Mouse (Mus musculus) CH12.LX (cell line): Measurements from ENCODE around the gene Scarb1. TPM values are rescaled to one million over a fixed set of nuclear protein-coding genes. Genes with fewer than 3 reads are reported as not detected.

Source experiments
- DNase-seq: peaks from one replicate; pipeline ENCODE4 v3.0.0-alpha.2; 2013; ENCODE audit errors: extremely low read depth
- H3K27ac ChIP-seq: 2 replicates; pipeline ENCODE4 v1.5.1; 2012; ENCODE audit warnings: low read depth, mild to moderate bottlenecking, control low read depth, moderate library complexity; ENCODE audit not compliant: insufficient read depth
- H3K27me3 ChIP-seq: replicated peaks from 2 replicates; pipeline ENCODE3; 2012; ENCODE audit warnings: inconsistent platforms
- H3K36me3 ChIP-seq, 2 experiments: replicated peaks in 1 of 2; 2 replicates each; pipeline versions ENCODE3 to v1.6.1; 2012; ENCODE audit warnings: inconsistent platforms in 1 of 2, low read length in 1 of 2, mild to moderate bottlenecking in 1 of 2, mixed read lengths in 1 of 2, moderate library complexity in 1 of 2; ENCODE audit not compliant: control insufficient read depth in 1 of 2, insufficient read depth in 1 of 2
- H3K4me1 ChIP-seq, 2 experiments: 2 replicates each; pipeline ENCODE4 v1.6.1; 2012; ENCODE audit warnings: inconsistent platforms in 1 of 2, moderate library complexity in 1 of 2; ENCODE audit not compliant: insufficient read depth in 2 of 2, control insufficient read depth in 1 of 2
- H3K4me2 ChIP-seq: 2 replicates; pipeline ENCODE4 v1.6.1; 2012; ENCODE audit warnings: low read depth, mild to moderate bottlenecking, control low read depth; ENCODE audit not compliant: poor library complexity, insufficient read depth, severe bottlenecking
- H3K4me3 ChIP-seq, 3 experiments: fragments of 150-350 bp in 1 of 3; sonication (generic) in 1 of 3; replicated peaks in 1 of 3; 2 replicates each; pipeline versions ENCODE3 to v1.5.1; 2011 to 2012; ENCODE audit warnings: low read depth in 2 of 3, low read length in 2 of 3, mild to moderate bottlenecking in 2 of 3, moderate library complexity in 2 of 3, control low read depth in 1 of 3, improper control_type of control experiment in 1 of 3, inconsistent platforms in 1 of 3, mixed read lengths in 1 of 3; ENCODE audit not compliant: poor library complexity in 1 of 3
- H3K79me2 ChIP-seq: replicated peaks from 2 replicates; pipeline ENCODE4 v1.6.1; 2012; ENCODE audit warnings: mild to moderate bottlenecking, moderate library complexity; ENCODE audit not compliant: control insufficient read depth, poor library complexity, insufficient read depth, severe bottlenecking; ENCODE audit errors: extremely low read depth
- H3K9ac ChIP-seq: 2 replicates; pipeline ENCODE4 v1.6.1; 2012; ENCODE audit warnings: low read depth, mild to moderate bottlenecking, control low read depth, moderate library complexity; ENCODE audit not compliant: insufficient read depth
- H3K9me3 ChIP-seq: replicated peaks from 2 replicates; pipeline ENCODE3; 2012; ENCODE audit warnings: low read length, inconsistent platforms, mixed read lengths
- CHD2 ChIP-seq: IDR thresholded peaks from 2 replicates; pipeline ENCODE4 v1.6.1; 2011; ENCODE audit warnings: low read length, improper control_type of control experiment
- CTCF ChIP-seq, 2 experiments: IDR thresholded peaks in 1 of 2; conservative IDR thresholded peaks in 1 of 2; 2 replicates each; pipeline ENCODE4 v1.5.1; 2011 to 2012; ENCODE audit warnings: low read depth in 2 of 2, low read length in 2 of 2, improper control_type of control experiment in 1 of 2, inconsistent platforms in 1 of 2, mild to moderate bottlenecking in 1 of 2, moderate library complexity in 1 of 2
- EP300 ChIP-seq: IDR thresholded peaks from 2 replicates; pipeline ENCODE4 v1.6.1; 2011; ENCODE audit warnings: low read length, improper control_type of control experiment
- ETS1 ChIP-seq: conservative IDR thresholded peaks from 2 replicates; pipeline ENCODE4 v1.6.1; 2012; ENCODE audit warnings: low read depth, mild to moderate bottlenecking, inconsistent platforms, low read length, improper control_type of control experiment, moderate library complexity
- GABPA ChIP-seq: IDR thresholded peaks from 2 replicates; pipeline ENCODE4 v1.6.1; 2012; ENCODE audit warnings: low read depth, low read length, improper control_type of control experiment, inconsistent platforms; ENCODE audit not compliant: insufficient replicate concordance
- HCFC1 ChIP-seq: IDR thresholded peaks from 2 replicates; pipeline ENCODE4 v1.6.1; 2012; ENCODE audit warnings: low read depth, mild to moderate bottlenecking, inconsistent platforms, low read length, improper control_type of control experiment
- IRF4 ChIP-seq: IDR thresholded peaks from 2 replicates; pipeline ENCODE4 v1.6.1; 2014; ENCODE audit warnings: low read depth, mild to moderate bottlenecking, inconsistent platforms, low read length, improper control_type of control experiment
- JUN ChIP-seq: IDR thresholded peaks from 2 replicates; pipeline ENCODE4 v1.6.1; 2011; ENCODE audit warnings: low read depth, mild to moderate bottlenecking, low read length, improper control_type of control experiment, moderate library complexity; ENCODE audit not compliant: insufficient read depth
- KAT2A ChIP-seq: IDR thresholded peaks from 2 replicates; pipeline ENCODE4 v1.6.1; 2012; ENCODE audit warnings: low read length, improper control_type of control experiment, inconsistent platforms; ENCODE audit not compliant: insufficient replicate concordance
- MYC ChIP-seq: IDR thresholded peaks from 2 replicates; pipeline ENCODE4 v1.6.1; 2011; ENCODE audit warnings: low read depth, mild to moderate bottlenecking, improper control_type of control experiment, low read length
- NELFE ChIP-seq: IDR thresholded peaks from 2 replicates; pipeline ENCODE4 v1.6.1; 2011; ENCODE audit warnings: low read depth, low read length, improper control_type of control experiment
- NRF1 ChIP-seq: IDR thresholded peaks from 2 replicates; pipeline ENCODE4 v1.6.1; 2014; ENCODE audit warnings: low read depth, mild to moderate bottlenecking, inconsistent platforms, low read length, improper control_type of control experiment, moderate library complexity
- SIN3A ChIP-seq: IDR thresholded peaks from 2 replicates; pipeline ENCODE4 v1.6.1; 2012; ENCODE audit warnings: low read length, improper control_type of control experiment, inconsistent platforms
- TCF12 ChIP-seq: IDR thresholded peaks from 2 replicates; pipeline ENCODE4 v1.6.1; 2014; ENCODE audit warnings: low read depth, mild to moderate bottlenecking, inconsistent platforms, low read length, improper control_type of control experiment
- USF1 ChIP-seq: IDR thresholded peaks from 2 replicates; pipeline ENCODE4 v1.6.1; 2014; ENCODE audit warnings: low read depth, mild to moderate bottlenecking, inconsistent platforms, low read length, improper control_type of control experiment
- ZKSCAN1 ChIP-seq: IDR thresholded peaks from 2 replicates; pipeline ENCODE4 v1.6.1; 2012; ENCODE audit warnings: low read depth, inconsistent platforms, low read length, improper control_type of control experiment, borderline replicate concordance
- ZMIZ1 ChIP-seq: IDR thresholded peaks from 2 replicates; pipeline ENCODE4 v1.6.1; 2012; ENCODE audit warnings: low read depth, mild to moderate bottlenecking, inconsistent platforms, low read length, improper control_type of control experiment
- dilution Hi-C: fragments of 300-500 bp; cut with MboI; formaldehyde crosslinking; loops from 2 replicates; pipeline ENCODE4 v1.14.3; 2020; ENCODE audit warnings: low sequenced_read_pairs; ENCODE audit not compliant: extremely low pct_unique_long_range_greater_than_20kb, extremely low pct_ligation_motif_present
- in situ Hi-C: fragments of 300-500 bp; cut with MboI; formaldehyde crosslinking; loops from 3 replicates; pipeline ENCODE4 v1.14.3; 2019; ENCODE audit warnings: low sequenced_read_pairs, low pct_ligation_motif_present, low pct_unique_long_range_greater_than_20kb, mixed read lengths
- polyA plus RNA-seq: library from polyadenylated mRNA; unstranded; fragments of >175 nt; gene quantifications from 2 replicates; pipeline ENCODE4 v1.2.1, GENCODE M21; 2012; ENCODE audit warnings: low read depth; ENCODE audit not compliant: insufficient read length
- total RNA-seq, 2 experiments: library from RNA; depleted of rRNA; stranded (reverse); fragments of 300-350 nt in 1 of 2; fragments of >200 nt in 1 of 2; gene quantifications; 2 replicates each; pipeline ENCODE4 v1.2.3; 2012 to 2014

Gene Scarb1
- total and polyA plus RNA-seq, 3 experiments, result 11.6 to 24.7 (median 20.0) TPM

GRCm38 (mm10) chr5:125298234-125298633 is 42.7 kb downstream of the Scarb1 start:
- peaks cover 0 to 12% of the 10 kb centered on the region in 2 experiments; a peak in 2 of 4 replicates for H3K4me1 ChIP-seq
- DNase-seq, result no peak
- no peak overlapping the region for H3K4me2 ChIP-seq
- no peaks in the 10 kb centered on the region for H3K79me2 ChIP-seq
- dilution Hi-C loops, result no loop called here
- no peak overlapping the region for H3K27ac ChIP-seq
- H3K9me3 ChIP-seq, result peaks cover 18% of the 10 kb centered on the region
- no peak overlapping the region for H3K4me3 ChIP-seq
- no peaks in the 10 kb centered on the region for H3K27me3 ChIP-seq
- no peak overlapping the region for H3K9ac ChIP-seq
- in situ Hi-C loops, result no loop called here
- H3K36me3 ChIP-seq, result peaks cover 17 to 89% of the 10 kb centered on the region in 2 experiments
- no peak for TF ChIP-seq SIN3A
- TF ChIP-seq USF1, result no peak
- no peak for TF ChIP-seq CTCF (conservative IDR thresholded peaks at IDR 0.05 in 1 of 2, IDR thresholded peaks at IDR 0.05 in 1 of 2; ENCODE audit: low read depth in 2 of 2, low read length in 2 of 2)
- no peak for TF ChIP-seq MYC
- no peak for TF ChIP-seq NRF1
- no peak for TF ChIP-seq HCFC1
- no peak for TF ChIP-seq EP300
- TF ChIP-seq CHD2, result no peak
- TF ChIP-seq, all 38 proteins: peak for 0

GRCm38 (mm10) chr5:125297171-125297570 is 43.7 kb downstream of the Scarb1 start:
- no peaks in the 10 kb centered on the region for H3K79me2 ChIP-seq
- in situ Hi-C loops (no loop called here), dilution Hi-C loops (no loop called here)
- no peaks in the 10 kb centered on the region for H3K27me3 ChIP-seq
- H3K4me3 ChIP-seq, result no peak overlapping the region
- peaks cover 18% of the 10 kb centered on the region for H3K9me3 ChIP-seq
- peaks cover 14 to 89% of the 10 kb centered on the region in 2 experiments for H3K36me3 ChIP-seq
- H3K4me1 ChIP-seq, result peaks cover 0 to 12% of the 10 kb centered on the region in 2 experiments; a peak in 2 of 4 replicates
- no peak overlapping the region for H3K27ac ChIP-seq
- H3K4me2 ChIP-seq, result no peak overlapping the region
- no peak overlapping the region for H3K9ac ChIP-seq
- DNase-seq, result no peak
- TF ChIP-seq KAT2A (no peak), GABPA (no peak), CTCF (conservative IDR thresholded peaks at IDR 0.05 in 1 of 2, IDR thresholded peaks at IDR 0.05 in 1 of 2; ENCODE audit: low read depth in 2 of 2, low read length in 2 of 2) (no peak), TCF12 (no peak), JUN (no peak), ZKSCAN1 (no peak), SIN3A (no peak), NRF1 (no peak), ZMIZ1 (no peak), IRF4 (no peak), EP300 (no peak), CHD2 (no peak), ETS1 (no peak), USF1 (no peak), NELFE (no peak)
